Mouse (Mus musculus): ENCODE results near the gene Naa80.

DNA sequence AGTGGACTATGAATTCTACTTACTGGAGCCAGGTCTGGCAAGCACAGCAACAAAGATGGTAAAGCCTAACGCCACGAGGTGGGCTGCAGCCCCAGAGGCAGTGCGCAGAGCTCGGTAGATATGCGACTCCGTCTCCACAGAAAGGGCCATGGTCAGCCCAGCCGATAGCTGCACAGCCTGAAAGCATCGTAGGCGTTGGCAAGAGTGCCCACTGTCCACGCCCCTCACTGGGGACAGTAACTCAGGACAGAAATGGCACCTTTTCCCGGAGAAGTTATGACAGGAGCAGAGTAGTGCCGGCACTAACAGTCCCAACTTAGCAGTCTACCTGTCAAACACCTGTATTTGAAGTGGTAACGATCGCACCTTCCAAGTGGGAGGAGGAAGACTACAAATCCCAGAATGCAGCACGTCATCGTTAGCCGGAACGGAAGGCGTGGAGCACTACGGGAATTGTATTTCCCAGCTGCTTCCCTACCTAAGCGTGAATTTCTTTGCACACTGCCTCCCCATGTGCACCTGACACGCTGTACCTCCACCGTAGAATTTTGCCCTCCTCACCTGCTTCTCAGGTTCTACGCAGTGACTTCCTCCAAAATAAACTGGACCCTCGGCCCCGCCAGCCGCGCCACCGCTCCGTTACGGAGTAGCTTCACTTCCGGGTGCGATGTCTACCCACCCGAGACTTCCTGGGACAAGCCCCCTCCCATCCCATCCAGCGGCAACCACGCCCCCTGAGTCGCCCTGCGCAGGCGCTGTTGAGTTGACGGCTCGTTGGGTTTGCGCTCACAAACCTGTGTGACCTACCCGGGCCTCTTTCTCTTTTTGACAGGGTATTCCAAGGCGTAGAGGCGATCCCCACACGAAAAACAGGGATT is 37.0 kb upstream of the Naa80 start, which contains the start of the genes Cyb561d2 and Nprl2:
- TF ChIP-seq POLR2A (IDR thresholded peaks at IDR 0.05; ENCODE audit: low read depth, low read length) (0 out of 2 replicates have a peak, but pooled peaks have one; percentile 10), CTCF (IDR thresholded peaks at IDR 0.05; ENCODE audit: extremely low read depth, insufficient read length, insufficient replicate concordance, low read depth, low read length) (no peak)

Data from small intestine, adult 2 months (tissue).